Mouse (Mus musculus) right cerebral cortex, postnatal 25 days (tissue): ENCODE measurements at regions not wholly inside any gene's neighbourhood (a gene's known extent, or its start where the extent isn't known, plus 50 kb on each side); places are given as distances from the start of the nearest gene placed in this dataset.
"Not testable (repeated sequence)": the region's sequence is repeated elsewhere in the genome, so short reads cannot be mapped to it uniquely, and the experiment has no call there.

Experiments used
- DNase-seq: peaks from one replicate; pipeline ENCODE4 v3.0.0; 2022

GRCm38 (mm10) chr16:23838696-23839095, 52.1 kb downstream of the Sst start:
- no peak for DNase-seq

- no peak for DNase-seq
Observed at GRCm38 (mm10) chr16:23838114-23838513, 52.6 kb downstream of the Sst start.

GRCm38 (mm10) chr16:23834991-23835390, 55.8 kb downstream of the Sst start:
- no peak for DNase-seq

- DNase-seq = no peak
Observed at GRCm38 (mm10) chr16:23833603-23834002, 57.2 kb downstream of the Sst start.

GRCm38 (mm10) chr16:23833042-23833423, 57.7 kb downstream of the Sst start:
- no peak for DNase-seq

GRCm38 (mm10) chr16:23832393-23833041, 58.2 kb downstream of the Sst start:
- no peak for DNase-seq

GRCm38 (mm10) chr16:23825662-23826061, 65.1 kb downstream of the Sst start:
- DNase-seq = no peak

GRCm38 (mm10) chr16:23785216-23785615, 105.5 kb downstream of the Sst start:
- no peak for DNase-seq

GRCm38 (mm10) chr16:23784021-23784897, 106.5 kb downstream of the Sst start:
- DNase-seq = no peak

- DNase-seq = no peak
Observed at GRCm38 (mm10) chr16:23780440-23781231, 110.1 kb downstream of the Sst start.

GRCm38 (mm10) chr16:23777894-23778293, 112.9 kb downstream of the Sst start:
- DNase-seq = no peak

- DNase-seq = no peak
Observed at GRCm38 (mm10) chr16:23777041-23777440, 113.7 kb downstream of the Sst start.

- no peak for DNase-seq
Observed at GRCm38 (mm10) chr16:23776501-23776900, 114.3 kb downstream of the Sst start.

GRCm38 (mm10) chr16:23758136-23758812, 132.5 kb downstream of the Sst start:
- DNase-seq = no peak

- DNase-seq = no peak
Observed at GRCm38 (mm10) chr16:23737026-23737425, 153.7 kb downstream of the Sst start.

- DNase-seq = no peak
Observed at GRCm38 (mm10) chr16:23735722-23736121, 155.0 kb downstream of the Sst start.

- DNase-seq = no peak
Observed at GRCm38 (mm10) chr16:23726562-23726961, 164.2 kb downstream of the Sst start.

GRCm38 (mm10) chr16:23721745-23722144, 169.0 kb downstream of the Sst start:
- no peak for DNase-seq

- DNase-seq = no peak
Observed at GRCm38 (mm10) chr16:23701156-23701555, 180.5 kb upstream of the Masp1 start.

- DNase-seq = not testable (repeated sequence)
Observed at GRCm38 (mm10) chr16:23694226-23694625, 173.6 kb upstream of the Masp1 start.

GRCm38 (mm10) chr16:23690061-23690460, 169.4 kb upstream of the Masp1 start:
- no peak for DNase-seq

GRCm38 (mm10) chr16:23686783-23687182, 166.2 kb upstream of the Masp1 start:
- DNase-seq = peak; percentile 20

GRCm38 (mm10) chr16:23680434-23680833, 159.8 kb upstream of the Masp1 start:
- no peak for DNase-seq
